Mouse (Mus musculus) C2C12 (cell line): ENCODE results near the gene Masp2. TPM values are rescaled to one million over a fixed set of nuclear protein-coding genes. Genes with fewer than 3 reads are reported as not detected.

Experiments
- H3K27me3 ChIP-seq: one replicate; pipeline ENCODE4 v1.6.1; 2011; ENCODE audit not compliant: control insufficient read depth, insufficient read depth, insufficient read length
- H3K36me3 ChIP-seq: one replicate; pipeline ENCODE4 v1.6.1; 2011; ENCODE audit not compliant: control insufficient read depth, insufficient read depth
- H3K4me3 ChIP-seq: one replicate; pipeline ENCODE4 v1.5.1; 2011; ENCODE audit warnings: mild to moderate bottlenecking, control low read depth; ENCODE audit not compliant: poor library complexity, insufficient read depth, severe bottlenecking
- H3K79me2 ChIP-seq: one replicate; pipeline ENCODE4 v1.6.1; 2011; ENCODE audit not compliant: control insufficient read depth, insufficient read depth
- H3K79me3 ChIP-seq: one replicate; pipeline ENCODE4 v1.6.1; 2011; ENCODE audit warnings: low read depth, control low read depth
- H3ac ChIP-seq: one replicate; pipeline ENCODE3; 2011; ENCODE audit warnings: low read depth; ENCODE audit not compliant: control insufficient read depth, insufficient read length
- CEBPB ChIP-seq: IDR thresholded peaks from one replicate; pipeline ENCODE4 v1.6.1; 2011; ENCODE audit warnings: low read depth, mild to moderate bottlenecking, control low read depth, moderate library complexity
- CTCF ChIP-seq: IDR thresholded peaks from one replicate; pipeline ENCODE4 v1.5.1; 2011; ENCODE audit not compliant: control insufficient read depth, insufficient read depth, insufficient read length
- FOSL1 ChIP-seq: IDR thresholded peaks from one replicate; pipeline ENCODE4 v1.8.0; 2011; ENCODE audit warnings: mild to moderate bottlenecking, low read length; ENCODE audit not compliant: poor library complexity, insufficient read depth, severe bottlenecking
- MAX ChIP-seq: IDR thresholded peaks from one replicate; pipeline ENCODE4 v1.6.1; 2011; ENCODE audit warnings: mild to moderate bottlenecking, control low read depth
- MYOD1 ChIP-seq: IDR thresholded peaks from one replicate; pipeline ENCODE4 v1.6.1; 2011; ENCODE audit warnings: low read depth; ENCODE audit not compliant: control insufficient read depth, insufficient read length
- MYOG ChIP-seq: IDR thresholded peaks from one replicate; pipeline ENCODE4 v1.6.1; 2011; ENCODE audit not compliant: control insufficient read depth, insufficient read length; ENCODE audit errors: extremely low read depth
- USF1 ChIP-seq: IDR thresholded peaks from one replicate; pipeline ENCODE4 v1.6.1; 2011; ENCODE audit warnings: low read depth, mild to moderate bottlenecking, control low read depth, moderate library complexity
- polyA plus RNA-seq: library from polyadenylated mRNA; unstranded; fragments of >200 nt; fragmentation: generic; extraction: Trizol; gene quantifications from one replicate; pipeline ENCODE4 v1.2.1, GENCODE M21; 2012; ENCODE audit warnings: missing spikeins

Gene Masp2
- polyA plus RNA-seq, 1 experiment, result 0.36 TPM

GRCm38 (mm10) chr4:148644926-148645325 is 42.6 kb downstream of the Masp2 start:
- no peaks in the 10 kb centered on the region for H3K79me2 ChIP-seq
- no peaks in the 10 kb centered on the region for H3K36me3 ChIP-seq
- H3K79me3 ChIP-seq, result no peaks in the 10 kb centered on the region
- H3K4me3 ChIP-seq, result no peak overlapping the region
- H3K27me3 ChIP-seq, result no peaks in the 10 kb centered on the region
- TF ChIP-seq USF1 (no peak), FOSL1 (no peak), CTCF (no peak), MAX (no peak), MYOG (no peak), CEBPB (no peak), MYOD1 (no peak)
- H3ac ChIP-seq, result no peak overlapping the region

GRCm38 (mm10) chr4:148646616-148647015 is 44.3 kb downstream of the Masp2 start:
- Histone ChIP-seq H3K79me3 (no peaks in the 10 kb centered on the region), H3K4me3 (no peak overlapping the region)

GRCm38 (mm10) chr4:148649309-148649708 is 47.0 kb downstream of the Masp2 start:
- no peaks in the 10 kb centered on the region for H3K79me3 ChIP-seq
- H3K27me3 ChIP-seq, result no peaks in the 10 kb centered on the region
- H3K36me3 ChIP-seq, result no peaks in the 10 kb centered on the region
- no peaks in the 10 kb centered on the region for H3K79me2 ChIP-seq
- H3ac ChIP-seq, result no peak overlapping the region
- TF ChIP-seq USF1 (no peak), CEBPB (no peak), CTCF (no peak)
- no peak overlapping the region for H3K4me3 ChIP-seq

More at GRCm38 (mm10) chr4:148646616-148647015, 44.3 kb downstream of the Masp2 start:
- no peak overlapping the region for H3ac ChIP-seq
- H3K27me3 ChIP-seq, result no peaks in the 10 kb centered on the region
- TF ChIP-seq MYOG (no peak), USF1 (peak; percentile 91), FOSL1 (no peak), CTCF (no peak), CEBPB (peak; percentile 4), MAX (peak; percentile 75)
- H3K36me3 ChIP-seq, result no peaks in the 10 kb centered on the region
- H3K79me2 ChIP-seq, result no peaks in the 10 kb centered on the region

GRCm38 (mm10) chr4:148651045-148651444 is 48.7 kb downstream of the Masp2 start:
- H3K27me3 ChIP-seq, result peaks cover 8% of the 10 kb centered on the region
- no peaks in the 10 kb centered on the region for H3K36me3 ChIP-seq
- no peaks in the 10 kb centered on the region for H3K79me3 ChIP-seq
- no peaks in the 10 kb centered on the region for H3K79me2 ChIP-seq
- H3ac ChIP-seq, result no peak overlapping the region
- TF ChIP-seq USF1 (no peak), CTCF (no peak), CEBPB (no peak)
- H3K4me3 ChIP-seq, result no peak overlapping the region

DNA sequence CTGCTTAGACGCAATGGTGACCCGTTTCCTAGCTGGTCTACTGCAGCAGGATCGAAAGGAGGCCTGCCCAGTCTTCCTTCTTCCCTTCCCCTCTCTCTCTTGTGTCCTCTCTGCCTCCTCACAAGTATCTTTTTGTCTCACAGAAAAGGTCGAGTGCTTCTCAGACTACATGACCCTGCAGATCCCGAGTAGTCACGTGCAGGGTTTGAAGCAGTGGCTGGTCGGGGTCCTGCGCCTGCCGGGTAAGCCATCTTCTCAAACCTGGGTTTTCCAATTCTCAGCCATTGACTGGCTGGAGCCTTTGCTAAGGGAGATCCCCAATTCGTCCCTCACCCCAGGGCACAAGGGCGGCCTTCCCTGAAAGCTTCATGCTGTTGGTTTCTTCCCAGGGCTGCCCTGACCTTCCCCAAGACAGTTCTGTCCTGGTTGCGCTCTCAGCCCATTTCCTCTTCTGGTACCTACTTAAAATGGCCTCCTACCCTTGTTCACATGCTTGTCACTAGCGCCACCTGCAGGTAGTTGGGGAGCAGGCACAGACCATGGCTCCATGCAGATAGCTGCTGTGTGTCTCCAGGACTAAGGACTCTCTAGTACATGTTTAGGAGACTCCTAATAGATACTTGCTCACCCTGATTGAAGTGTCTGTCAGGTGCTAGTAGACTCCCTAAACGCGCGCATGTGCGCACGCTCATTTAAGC is 52.5 kb downstream of the Masp2 start:
- no peaks in the 10 kb centered on the region for H3K79me2 ChIP-seq
- no peaks in the 10 kb centered on the region for H3K79me3 ChIP-seq
- TF ChIP-seq FOSL1, result no peak
- no peak for TF ChIP-seq MYOG
- no peaks in the 10 kb centered on the region for H3K36me3 ChIP-seq
- peaks cover 36% of the 10 kb centered on the region for H3K27me3 ChIP-seq
- H3K4me3 ChIP-seq, result no peak overlapping the region
- H3ac ChIP-seq, result no peak overlapping the region

DNA sequence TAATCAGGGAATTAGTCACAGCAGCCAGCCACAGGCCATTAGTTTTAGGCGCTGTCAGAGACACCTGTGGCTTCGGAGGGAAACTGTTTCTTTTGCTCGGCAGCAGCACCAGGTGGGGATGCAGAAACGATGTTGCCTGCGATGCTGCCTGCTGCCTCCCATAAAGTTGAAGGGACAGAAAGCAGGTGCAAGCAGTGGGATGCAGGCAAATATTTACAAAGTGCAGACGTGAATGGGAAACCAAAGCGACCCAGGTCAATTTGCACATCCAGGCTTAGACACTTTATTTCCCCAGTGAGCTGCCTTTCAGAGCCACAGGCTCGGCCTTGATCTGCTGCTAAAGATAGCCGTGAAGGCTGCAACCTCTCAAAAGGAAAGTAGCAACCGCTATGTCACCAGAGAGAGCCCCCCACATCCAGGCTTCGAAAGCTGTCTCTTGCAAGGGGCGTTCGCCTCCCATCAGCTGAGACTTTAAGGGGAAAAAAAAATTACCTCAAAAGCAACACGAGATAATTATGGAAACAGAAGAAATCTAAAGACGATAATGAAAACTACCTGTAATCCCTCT is 54.4 kb downstream of the Masp2 start:
- no peaks in the 10 kb centered on the region for H3K36me3 ChIP-seq
- H3K4me3 ChIP-seq, result no peak overlapping the region
- peaks cover 42% of the 10 kb centered on the region for H3K27me3 ChIP-seq
- no peaks in the 10 kb centered on the region for H3K79me2 ChIP-seq
- TF ChIP-seq CTCF (no peak), USF1 (no peak), MAX (no peak), FOSL1 (no peak), MYOD1 (no peak), CEBPB (no peak), MYOG (no peak)
- H3ac ChIP-seq, result no peak overlapping the region
- no peaks in the 10 kb centered on the region for H3K79me3 ChIP-seq
